Mouse (Mus musculus): ENCODE measurements around the gene Prmt2.

DNA sequence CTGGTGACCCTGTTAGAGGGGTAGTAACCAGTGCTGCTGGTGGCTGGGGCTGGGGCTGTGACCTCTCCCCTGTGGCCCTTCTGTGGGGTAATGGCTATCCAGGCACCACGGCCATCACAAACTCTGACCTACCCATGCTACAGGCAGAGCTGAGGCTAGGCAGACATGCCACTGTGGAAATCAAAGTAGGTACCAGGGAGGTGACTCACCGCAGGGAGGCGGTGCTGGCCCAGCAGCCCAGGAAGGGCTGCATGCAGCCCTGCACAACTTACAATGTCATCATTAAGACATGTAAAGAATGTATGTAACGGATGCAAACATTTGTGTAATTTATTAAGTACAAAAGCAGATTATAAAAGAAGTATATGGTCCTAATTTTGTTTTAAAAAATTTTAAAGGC, 24.8 kb upstream of the Prmt2 start:
- TF ChIP-seq POLR2A (IDR thresholded peaks at IDR 0.05; ENCODE audit: low read depth, low read length): no peak
- no peak for TF ChIP-seq CTCF (conservative IDR thresholded peaks at IDR 0.05; ENCODE audit: insufficient read depth, insufficient read length, low read depth, low read length)
